Mouse (Mus musculus) granulocyte monocyte progenitor cell, adult 5-6 weeks (primary cell): ENCODE data around the gene Rpl15. TPM values are rescaled to one million over a fixed set of nuclear protein-coding genes. Genes with fewer than 3 reads are reported as not detected.

ENCODE experiments used
- total RNA-seq, 2 experiments: library from RNA; stranded (forward) in 1 of 2; stranded (reverse) in 1 of 2; fragments of 200-712, 200-1000 nt in 1 of 2; fragments of >200 nt in 1 of 2; fragmentation: Nextera tagmentation in 1 of 2; gene quantifications; 2 replicates each; pipeline ENCODE4 v1.2.3; 2014 to 2017

Gene Rpl15
- total RNA-seq, 2 experiments from 2014 or later: 2,140 to 2,369 TPM

Other genes starting within 250 kb of the Rpl15 start
- 5.8 and 9.9 TPM in 2 replicates for gene Nr1d2, start 32.3 kb downstream of the Rpl15 start, total RNA-seq (2014; fragmentation: Nextera tagmentation)
- gene Nr1d2, start 32.3 kb downstream of the Rpl15 start, total RNA-seq (2017): 7.8 and 9.5 TPM in 2 replicates
- gene Nkiras1, start 255 bp downstream of the Rpl15 start, total RNA-seq (2014; fragmentation: Nextera tagmentation): 10.7 and 27.7 TPM in 2 replicates
- gene Nkiras1, start 255 bp downstream of the Rpl15 start, total RNA-seq (2017): 4.9 and 8.4 TPM in 2 replicates
- 96.1 and 126 TPM in 2 replicates for gene Ube2e1, start 60.5 kb upstream of the Rpl15 start, total RNA-seq (2014; fragmentation: Nextera tagmentation)
- gene Ube2e1, start 60.5 kb upstream of the Rpl15 start, total RNA-seq (2017): 66.5 and 74.4 TPM in 2 replicates